Mouse (Mus musculus) lung, adult 2 months (tissue): Measurements from ENCODE around the gene Lsamp. TPM values are rescaled to one million over a fixed set of nuclear protein-coding genes. Genes with fewer than 3 reads are reported as not detected.
"Not testable (repeated sequence)": the region's sequence is repeated elsewhere in the genome, so short reads cannot be mapped to it uniquely, and the experiment has no call there.

Experiments used
- DNase-seq: peaks from one replicate; pipeline ENCODE4 v3.0.0; 2022
- H3K4me1 ChIP-seq: fragments of 200-500 bp; 2 replicates; pipeline ENCODE4 v1.6.1; 2011; ENCODE audit warnings: low read length; ENCODE audit not compliant: control insufficient read depth, insufficient read depth
- H3K4me3 ChIP-seq: fragments of 200-500 bp; replicated peaks from 2 replicates; pipeline ENCODE3; 2011; ENCODE audit warnings: low read depth, mild to moderate bottlenecking, control low read depth, low read length; ENCODE audit errors: extremely low read depth
- CTCF ChIP-seq: fragments of 200-500 bp; IDR thresholded peaks from 2 replicates; pipeline ENCODE4 v1.5.1; 2011; ENCODE audit warnings: mild to moderate bottlenecking, low read length, control low read depth; ENCODE audit not compliant: insufficient read depth
- POLR2A ChIP-seq: fragments of 200-500 bp; IDR thresholded peaks from 2 replicates; pipeline ENCODE4 v1.6.1; 2011; ENCODE audit warnings: low read depth, mild to moderate bottlenecking, control low read depth, low read length, borderline replicate concordance; ENCODE audit errors: extremely low read depth
- WGBS: fragments of 180-500 bp; shearing (Covaris S2); methylation state at CpG from one replicate; pipeline ENCODE4 v1.1.7; 2018; 5-methylcytosine and 5-hydroxymethylcytosine counted together
- polyA plus RNA-seq: library from polyadenylated mRNA; depleted of rRNA; stranded (reverse); fragments of >200 nt; gene quantifications from 2 replicates; pipeline ENCODE4 v1.2.3, GENCODE M21; 2012

Gene Lsamp
- polyA plus RNA-seq, 1 experiment, result 0.28 TPM

DNA sequence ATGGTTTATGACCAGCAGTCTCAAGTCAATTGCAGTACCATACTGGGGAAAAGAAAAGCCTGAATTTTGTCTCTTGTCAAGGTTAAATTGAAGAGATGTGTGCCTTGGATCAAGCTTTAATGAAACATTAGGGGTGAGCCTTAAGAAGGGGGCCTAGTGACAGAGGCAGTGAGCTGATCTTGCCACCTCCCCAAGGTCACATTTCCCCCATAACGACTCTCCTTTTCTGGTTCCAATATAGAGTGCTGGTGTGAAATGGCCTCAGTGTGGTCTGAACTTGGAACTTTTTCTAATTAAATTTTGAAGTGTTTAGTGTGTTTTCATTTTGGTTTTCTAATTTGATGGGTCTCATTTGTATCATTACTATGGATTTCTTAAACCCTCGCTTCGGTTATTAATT lies 623.3 kb downstream of the Lsamp start:
- no peak for DNase-seq
- H3K4me3 ChIP-seq, result no peak overlapping the region
- H3K4me1 ChIP-seq, result no peaks in the 10 kb centered on the region
- WGBS, result 85% methylated on average over 3 of the region's 3 CpGs
- TF ChIP-seq CTCF (no peak), POLR2A (no peak)

GRCm38 (mm10) chr16:40616697-40617096 lies 632.5 kb downstream of the Lsamp start:
- DNase-seq, H3K4me3 ChIP-seq, H3K4me1 ChIP-seq: not testable (repeated sequence)
- 21% methylated on average over 1 of the region's 1 CpGs for WGBS

DNA sequence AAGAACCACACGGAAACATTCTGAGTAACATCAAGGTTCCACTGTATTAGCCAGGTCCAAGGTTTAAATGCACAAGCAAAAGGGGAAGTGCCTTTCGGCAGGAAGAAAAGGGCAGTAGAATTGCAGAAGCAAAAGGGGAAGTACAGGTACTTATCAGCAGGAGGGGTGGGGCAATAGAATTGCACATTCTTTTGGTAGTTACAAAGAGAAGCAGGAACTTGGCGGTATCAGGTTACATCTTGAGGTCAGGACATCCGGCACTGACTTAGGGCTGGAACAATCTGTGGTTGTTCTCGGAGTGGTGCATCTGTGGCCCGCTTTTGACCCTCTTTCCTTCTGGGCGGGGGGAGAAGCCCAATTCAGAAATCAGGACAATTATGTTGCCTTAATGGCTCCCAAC lies 636.9 kb downstream of the Lsamp start:
- H3K4me1 ChIP-seq, DNase-seq, H3K4me3 ChIP-seq: not testable (repeated sequence)
- 41% methylated on average over 7 of the region's 7 CpGs for WGBS

GRCm38 (mm10) chr16:40627159-40627558 lies 643.0 kb downstream of the Lsamp start:
- no peak for DNase-seq
- no peak for TF ChIP-seq CTCF
- TF ChIP-seq POLR2A, result no peak
- 80% methylated on average over 5 of the region's 5 CpGs for WGBS
- Histone ChIP-seq H3K4me3 (no peak overlapping the region), H3K4me1 (no peaks in the 10 kb centered on the region)

DNA sequence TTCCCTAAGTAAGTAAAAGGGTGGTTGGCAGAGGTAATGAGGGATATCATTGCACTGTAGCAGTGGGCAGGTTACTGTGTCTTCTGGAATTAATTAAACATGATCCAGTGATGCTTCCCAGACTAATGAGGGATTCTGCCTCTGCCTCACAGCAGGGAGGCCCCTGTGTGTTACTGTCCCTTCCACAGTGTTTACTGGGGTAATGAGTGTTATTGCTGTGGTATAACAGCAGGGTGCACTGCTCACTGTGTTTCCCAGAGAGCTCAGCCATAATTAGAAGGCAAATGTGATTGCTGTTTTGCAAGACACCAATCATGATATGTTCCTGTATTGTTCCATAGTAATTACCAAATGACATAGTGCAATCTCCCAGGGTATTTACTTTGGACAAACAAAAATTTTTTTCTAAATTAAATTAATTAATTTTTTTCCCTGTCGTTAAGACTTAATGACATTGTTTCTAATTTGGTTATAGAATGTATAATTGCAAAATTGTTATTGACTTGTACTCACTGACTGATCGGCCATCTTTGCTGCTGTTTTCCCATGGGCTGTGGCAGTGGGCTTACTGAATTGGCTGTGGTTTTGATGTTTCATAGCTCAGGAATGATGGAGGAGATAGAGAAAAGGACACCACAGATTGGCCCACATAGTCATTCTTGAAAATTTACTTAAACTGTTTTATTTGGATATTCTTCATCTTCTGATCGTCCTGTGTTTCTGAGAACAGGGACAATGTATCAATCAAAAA lies 655.6 kb downstream of the Lsamp start:
- no peak overlapping the region for H3K4me3 ChIP-seq
- TF ChIP-seq POLR2A (no peak), CTCF (no peak)
- DNase-seq, result no peak
- WGBS, result 72% methylated on average over 3 of the region's 3 CpGs
- H3K4me1 ChIP-seq, result no peaks in the 10 kb centered on the region

- WGBS, result 92% methylated on average over 5 of the region's 5 CpGs
- DNase-seq, result no peak
- TF ChIP-seq CTCF (no peak), POLR2A (no peak)
- no peak overlapping the region for H3K4me3 ChIP-seq
- no peaks in the 10 kb centered on the region for H3K4me1 ChIP-seq
Observed at GRCm38 (mm10) chr16:40652800-40653199, 668.6 kb downstream of the Lsamp start.

DNA sequence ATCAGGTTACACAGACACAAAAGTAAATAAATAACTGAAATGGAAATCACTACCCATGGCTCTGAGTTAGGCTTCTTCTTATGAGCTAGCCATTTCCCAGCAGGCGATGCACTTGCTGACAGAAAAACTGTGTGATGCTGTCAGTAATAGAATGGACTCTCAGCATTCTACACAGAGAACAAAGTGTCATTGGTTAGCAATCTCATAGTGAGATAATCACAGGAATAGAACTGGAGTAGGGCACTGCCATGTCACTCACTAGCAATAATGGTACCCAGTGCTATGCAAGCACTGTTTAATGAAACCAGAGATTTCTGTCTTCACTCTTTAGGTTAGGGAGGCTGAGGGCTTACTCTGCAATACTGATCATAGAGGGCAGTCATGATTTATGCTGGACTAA lies 669.3 kb downstream of the Lsamp start:
- 82% methylated on average over 1 of the region's 1 CpGs for WGBS

DNA sequence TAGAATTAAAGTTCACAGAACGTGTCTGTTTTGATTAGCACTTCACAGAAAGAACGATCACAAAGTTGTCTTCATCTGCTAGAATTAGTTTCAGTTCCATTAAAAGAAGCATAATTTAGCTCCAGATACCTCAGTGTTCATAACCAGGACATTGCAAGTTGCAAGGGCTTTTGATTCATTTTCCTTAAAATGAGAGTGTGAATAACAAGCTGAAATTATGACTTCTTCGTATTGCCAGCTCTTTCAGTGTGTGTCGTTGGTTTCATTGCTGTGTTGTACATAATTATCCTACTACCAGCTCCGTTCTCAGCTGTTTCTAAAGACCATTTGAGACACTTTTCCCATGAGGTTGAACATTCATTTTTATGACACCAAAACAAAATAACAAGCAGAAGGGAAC lies 672.2 kb downstream of the Lsamp start:
- TF ChIP-seq POLR2A (no peak), CTCF (no peak)
- WGBS, result 74% methylated on average over 5 of the region's 5 CpGs
- DNase-seq, result no peak
- no peak overlapping the region for H3K4me3 ChIP-seq
- H3K4me1 ChIP-seq, result no peaks in the 10 kb centered on the region

More for the DNA sequence above, 669.3 kb downstream of the Lsamp start:
- no peak for DNase-seq
- no peak for TF ChIP-seq CTCF
- TF ChIP-seq POLR2A, result no peak
- no peak overlapping the region for H3K4me3 ChIP-seq
- H3K4me1 ChIP-seq, result no peaks in the 10 kb centered on the region

GRCm38 (mm10) chr16:40656871-40657270 lies 672.7 kb downstream of the Lsamp start:
- TF ChIP-seq POLR2A, result no peak
- TF ChIP-seq CTCF, result no peak
- no peak for DNase-seq
- Histone ChIP-seq H3K4me1 (no peaks in the 10 kb centered on the region), H3K4me3 (no peak overlapping the region)
- WGBS, result 41% methylated on average over 6 of the region's 6 CpGs

DNA sequence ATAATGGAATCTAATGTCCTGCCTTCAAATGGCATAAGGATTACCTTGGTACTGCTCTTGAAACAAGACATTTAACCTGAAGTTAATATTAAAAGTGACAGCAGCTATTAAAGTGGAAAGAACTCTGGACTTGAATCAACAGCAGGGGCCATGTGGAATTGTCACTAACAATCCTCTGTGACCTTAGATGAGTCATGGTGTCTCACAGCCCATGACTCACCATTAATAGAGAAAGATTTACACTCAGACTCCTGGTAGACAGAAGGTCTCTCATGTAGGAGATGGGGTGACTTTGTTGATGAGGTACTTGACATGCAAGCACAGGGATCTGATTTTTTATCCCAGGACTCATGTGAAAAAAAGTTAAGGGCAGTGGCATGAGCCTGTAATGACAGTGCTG lies 701.4 kb downstream of the Lsamp start:
- no peak overlapping the region for H3K4me3 ChIP-seq
- TF ChIP-seq CTCF, result no peak
- no peak for TF ChIP-seq POLR2A
- no peak for DNase-seq
- no peaks in the 10 kb centered on the region for H3K4me1 ChIP-seq
